Mouse (Mus musculus) bone marrow macrophage, adult 2 months (primary cell): ENCODE data around the gene Mansc1.

Source experiments
- CTCF ChIP-seq: IDR thresholded peaks from 2 replicates; pipeline ENCODE4 v1.5.1; 2012; ENCODE audit warnings: low read depth, mild to moderate bottlenecking, low read length, moderate library complexity
- POLR2A ChIP-seq: IDR thresholded peaks from 2 replicates; pipeline ENCODE4 v1.6.1; 2012; ENCODE audit warnings: mild to moderate bottlenecking, low read depth, low read length, borderline replicate concordance

GRCm38 (mm10) chr6:134617589-134617988, 14.7 kb downstream of the Mansc1 start:
- TF ChIP-seq CTCF (no peak), POLR2A (no peak)
